Mouse (Mus musculus) MEL (cell line): Measurements from ENCODE around the gene Top1. TPM values are rescaled to one million over a fixed set of nuclear protein-coding genes. Genes with fewer than 3 reads are reported as not detected.

Experiments
- DNase-seq: peaks from one replicate; pipeline ENCODE4 v3.0.0; 2011; ENCODE audit warnings: low read depth, low spot score
- H3K27ac ChIP-seq: 2 replicates; pipeline ENCODE4 v1.5.1; 2012; ENCODE audit warnings: low read depth, mild to moderate bottlenecking, control low read depth, low read length, moderate library complexity; ENCODE audit not compliant: control insufficient read depth
- H3K27me3 ChIP-seq, 2 experiments: fragments of 150-350 bp in 1 of 2; sonication (generic) in 1 of 2; 2 replicates each; pipeline ENCODE4 v1.6.1; 2012; ENCODE audit warnings: low read length in 2 of 2, mild to moderate bottlenecking in 2 of 2, improper control_type of control experiment in 1 of 2, moderate library complexity in 1 of 2; ENCODE audit not compliant: insufficient read depth in 2 of 2, control insufficient read depth in 1 of 2
- H3K36me3 ChIP-seq, 2 experiments: 2 replicates each; pipeline ENCODE4 v1.6.1; 2012 to 2014; ENCODE audit warnings: low read length in 2 of 2, improper control_type of control experiment in 1 of 2, inconsistent platforms in 1 of 2, mild to moderate bottlenecking in 1 of 2; ENCODE audit not compliant: insufficient read depth in 2 of 2, control insufficient read depth in 1 of 2
- H3K4me1 ChIP-seq, 2 experiments: fragments of 150-350 bp in 1 of 2; sonication (generic) in 1 of 2; 2 replicates each; pipeline ENCODE4 v1.6.1; 2012; ENCODE audit warnings: low read length in 2 of 2, improper control_type of control experiment in 1 of 2, mild to moderate bottlenecking in 1 of 2; ENCODE audit not compliant: insufficient read depth in 2 of 2, control insufficient read depth in 1 of 2
- H3K4me3 ChIP-seq, 2 experiments: fragments of 150-350 bp in 1 of 2; sonication (generic) in 1 of 2; 2 replicates each; pipeline ENCODE4 v1.5.1; 2012; ENCODE audit warnings: low read depth in 2 of 2, low read length in 2 of 2, mild to moderate bottlenecking in 2 of 2, moderate library complexity in 2 of 2, control low read depth in 1 of 2, improper control_type of control experiment in 1 of 2; ENCODE audit not compliant: control insufficient read depth in 1 of 2, insufficient read depth in 1 of 2
- H3K79me2 ChIP-seq: 2 replicates; pipeline ENCODE4 v1.6.1; 2012; ENCODE audit warnings: mild to moderate bottlenecking, low read length, moderate library complexity; ENCODE audit not compliant: control insufficient read depth, poor library complexity, insufficient read depth
- H3K9ac ChIP-seq: 2 replicates; pipeline ENCODE4 v1.6.1; 2012; ENCODE audit warnings: low read depth, mild to moderate bottlenecking, control low read depth, low read length, moderate library complexity; ENCODE audit not compliant: control insufficient read depth, poor library complexity, severe bottlenecking
- H3K9me3 ChIP-seq: fragments of 150-350 bp; sonication (generic); replicated peaks from 2 replicates; pipeline ENCODE4 v1.6.1; 2012; ENCODE audit warnings: mild to moderate bottlenecking, low read length, improper control_type of control experiment, moderate library complexity; ENCODE audit not compliant: insufficient read depth
- CHD2 ChIP-seq: IDR thresholded peaks from 2 replicates; pipeline ENCODE4 v1.6.1; 2011; ENCODE audit warnings: low read length, improper control_type of control experiment
- CTCF ChIP-seq, 3 experiments: IDR thresholded peaks in 2 of 3; conservative IDR thresholded peaks in 1 of 3; 2 replicates each; pipeline ENCODE4 v1.5.1; 2011 to 2012; ENCODE audit warnings: low read length in 3 of 3, low read depth in 2 of 3, mild to moderate bottlenecking in 2 of 3, improper control_type of control experiment in 1 of 3, inconsistent platforms in 1 of 3, mixed read lengths in 1 of 3, moderate library complexity in 1 of 3; ENCODE audit not compliant: control insufficient read depth in 1 of 3, insufficient read depth in 1 of 3, poor library complexity in 1 of 3, severe bottlenecking in 1 of 3
- ELF1 ChIP-seq: IDR thresholded peaks from 2 replicates; pipeline ENCODE4 v1.6.1; 2014; ENCODE audit warnings: low read depth, mild to moderate bottlenecking, inconsistent platforms, low read length, improper control_type of control experiment, moderate library complexity
- EP300 ChIP-seq, 2 experiments: IDR thresholded peaks; 2 replicates each; pipeline ENCODE4 v1.6.1; 2011; ENCODE audit warnings: improper control_type of control experiment in 2 of 2, low read length in 2 of 2, low read depth in 1 of 2, mild to moderate bottlenecking in 1 of 2
- ETS1 ChIP-seq: IDR thresholded peaks from 2 replicates; pipeline ENCODE4 v1.6.1; 2012; ENCODE audit warnings: low read depth, mild to moderate bottlenecking, inconsistent platforms, low read length, improper control_type of control experiment, moderate library complexity
- GATA1 ChIP-seq: IDR thresholded peaks from 2 replicates; pipeline ENCODE4 v1.6.1; 2011; ENCODE audit warnings: low read depth, low read length, improper control_type of control experiment
- HCFC1 ChIP-seq: IDR thresholded peaks from 2 replicates; pipeline ENCODE4 v1.6.1; 2012; ENCODE audit warnings: low read depth, mild to moderate bottlenecking, inconsistent platforms, low read length, improper control_type of control experiment, moderate library complexity
- JUND ChIP-seq: IDR thresholded peaks from 2 replicates; pipeline ENCODE4 v1.6.1; 2011; ENCODE audit warnings: low read depth, mild to moderate bottlenecking, improper control_type of control experiment, low read length
- MAX ChIP-seq: IDR thresholded peaks from 2 replicates; pipeline ENCODE4 v1.6.1; 2011; ENCODE audit warnings: low read length, improper control_type of control experiment
- MYB ChIP-seq: IDR thresholded peaks from 2 replicates; pipeline ENCODE4 v1.6.1; 2011; ENCODE audit warnings: mild to moderate bottlenecking, low read depth, low read length, improper control_type of control experiment
- MYC ChIP-seq: IDR thresholded peaks from 2 replicates; pipeline ENCODE4 v1.6.1; 2011; ENCODE audit warnings: low read depth, mild to moderate bottlenecking, low read length, improper control_type of control experiment, moderate library complexity
- NRF1 ChIP-seq: IDR thresholded peaks from 2 replicates; pipeline ENCODE4 v1.6.1; 2014; ENCODE audit warnings: low read depth, mild to moderate bottlenecking, inconsistent platforms, low read length, improper control_type of control experiment, moderate library complexity; ENCODE audit not compliant: poor library complexity, insufficient read depth, severe bottlenecking
- POLR2AphosphoS2 ChIP-seq: IDR thresholded peaks from 2 replicates; pipeline ENCODE4 v1.6.1; 2011; ENCODE audit warnings: low read length, improper control_type of control experiment
- POLR2AphosphoS5 ChIP-seq: IDR thresholded peaks from 2 replicates; pipeline ENCODE4 v1.6.1; 2012; ENCODE audit warnings: low read depth, borderline replicate concordance, mild to moderate bottlenecking, inconsistent platforms, low read length, moderate library complexity, mixed read lengths
- RAD21 ChIP-seq: IDR thresholded peaks from 2 replicates; pipeline ENCODE4 v1.6.1; 2011; ENCODE audit warnings: mild to moderate bottlenecking, low read depth, low read length, improper control_type of control experiment
- RCOR1 ChIP-seq: IDR thresholded peaks from 2 replicates; pipeline ENCODE4 v1.6.1; 2012; ENCODE audit warnings: low read depth, mild to moderate bottlenecking, inconsistent platforms, low read length, improper control_type of control experiment
- SIN3A ChIP-seq: IDR thresholded peaks from 2 replicates; pipeline ENCODE4 v1.6.1; 2012; ENCODE audit warnings: low read length, improper control_type of control experiment, inconsistent platforms
- TAL1 ChIP-seq: IDR thresholded peaks from 2 replicates; pipeline ENCODE4 v1.6.1; 2012; ENCODE audit warnings: mild to moderate bottlenecking, inconsistent platforms, low read length, moderate library complexity, mixed read lengths
- TCF12 ChIP-seq: IDR thresholded peaks from 2 replicates; pipeline ENCODE4 v1.6.1; 2014; ENCODE audit warnings: low read depth, mild to moderate bottlenecking, inconsistent platforms, low read length, improper control_type of control experiment, moderate library complexity
- USF1 ChIP-seq: IDR thresholded peaks from 2 replicates; pipeline ENCODE4 v1.6.1; 2014; ENCODE audit warnings: low read depth, mild to moderate bottlenecking, inconsistent platforms, low read length, improper control_type of control experiment, moderate library complexity
- USF2 ChIP-seq, 2 experiments: IDR thresholded peaks; 2 replicates each; pipeline ENCODE4 v1.6.1; 2011 to 2012; ENCODE audit warnings: improper control_type of control experiment in 2 of 2, low read length in 2 of 2, borderline replicate concordance in 1 of 2, inconsistent platforms in 1 of 2, low read depth in 1 of 2, mild to moderate bottlenecking in 1 of 2; ENCODE audit not compliant: insufficient read depth in 1 of 2
- ZC3H11A ChIP-seq: IDR thresholded peaks from 2 replicates; pipeline ENCODE4 v1.6.1; 2012; ENCODE audit warnings: low read depth, mild to moderate bottlenecking, inconsistent platforms, low read length, improper control_type of control experiment
- ZKSCAN1 ChIP-seq: IDR thresholded peaks from 2 replicates; pipeline ENCODE4 v1.6.1; 2012; ENCODE audit warnings: low read depth, mild to moderate bottlenecking, inconsistent platforms, low read length, improper control_type of control experiment, moderate library complexity
- ZMIZ1 ChIP-seq: IDR thresholded peaks from 2 replicates; pipeline ENCODE4 v1.6.1; 2012; ENCODE audit warnings: low read depth, mild to moderate bottlenecking, inconsistent platforms, low read length, improper control_type of control experiment, moderate library complexity
- polyA plus RNA-seq, 2 experiments: library from polyadenylated mRNA; stranded (reverse) in 1 of 2; unstranded in 1 of 2; fragments of >175 nt in 1 of 2; fragments of >200 nt in 1 of 2; gene quantifications; 2 replicates each; pipeline versions ENCODE4 v1.2.1 to v1.2.4; 2012; ENCODE audit warnings: low replicate concordance in 2 of 2, low read depth in 1 of 2; ENCODE audit not compliant: insufficient read length in 2 of 2, insufficient read depth in 1 of 2, missing spikeins in 1 of 2
- total RNA-seq: library from RNA; depleted of rRNA; stranded (reverse); fragments of 300-350 nt; gene quantifications from 2 replicates; pipeline ENCODE4 v1.2.3, GENCODE M21; 2012

Top1 gene
- total and polyA plus RNA-seq, 3 experiments, result 33.5 to 123 (median 73.3) TPM

DNA sequence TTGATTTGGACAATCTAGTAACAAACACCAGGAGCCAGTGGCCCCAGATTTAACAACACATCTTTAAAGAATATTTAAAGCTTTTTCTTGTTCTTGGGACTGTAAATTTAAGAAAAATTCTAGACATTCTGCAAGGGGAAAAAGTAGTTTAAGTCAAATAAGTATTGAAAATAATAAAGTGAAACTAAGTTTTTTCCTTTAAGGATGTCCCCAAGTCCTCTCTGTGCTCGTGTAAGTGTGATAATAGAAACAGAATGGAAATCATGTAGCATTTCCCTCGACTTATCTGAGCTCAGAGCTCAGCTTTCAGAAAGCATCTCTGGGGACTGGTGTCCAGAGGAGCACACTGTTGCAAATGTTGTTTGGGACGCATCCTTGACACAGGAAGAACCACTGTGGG, 21.9 kb upstream of the Top1 start:
- Histone ChIP-seq H3K27ac (no peak overlapping the region), H3K79me2 (no peaks in the 10 kb centered on the region), H3K9ac (no peak overlapping the region), H3K9me3 (no peaks in the 10 kb centered on the region), H3K4me1 (peaks cover 2 to 11% of the 10 kb centered on the region in 2 experiments), H3K4me3 (no peak overlapping the region), H3K36me3 (peaks cover 0 to 12% of the 10 kb centered on the region in 2 experiments; a peak in 2 of 4 replicates), H3K27me3 (no peaks in the 10 kb centered on the region)
- TF ChIP-seq NRF1 (no peak), TAL1 (no peak), POLR2AphosphoS5 (no peak), CHD2 (no peak), USF1 (no peak), GATA1 (no peak), MYB (no peak), ZC3H11A (no peak), ZKSCAN1 (no peak), HCFC1 (no peak), ZMIZ1 (no peak), ETS1 (no peak), CTCF (IDR thresholded peaks at IDR 0.05 in 2 of 3, conservative IDR thresholded peaks at IDR 0.05 in 1 of 3; ENCODE audit: control insufficient read depth in 1 of 3, insufficient read depth in 1 of 3, low read depth in 2 of 3, low read length in 3 of 3, poor library complexity in 1 of 3, severe bottlenecking in 1 of 3) (no peak), JUND (no peak), RCOR1 (no peak), USF2 (IDR thresholded peaks at IDR 0.05; ENCODE audit: borderline replicate concordance in 1 of 2, insufficient read depth in 1 of 2, low read depth in 1 of 2, low read length in 2 of 2) (no peak)
- DNase-seq, result no peak

DNA sequence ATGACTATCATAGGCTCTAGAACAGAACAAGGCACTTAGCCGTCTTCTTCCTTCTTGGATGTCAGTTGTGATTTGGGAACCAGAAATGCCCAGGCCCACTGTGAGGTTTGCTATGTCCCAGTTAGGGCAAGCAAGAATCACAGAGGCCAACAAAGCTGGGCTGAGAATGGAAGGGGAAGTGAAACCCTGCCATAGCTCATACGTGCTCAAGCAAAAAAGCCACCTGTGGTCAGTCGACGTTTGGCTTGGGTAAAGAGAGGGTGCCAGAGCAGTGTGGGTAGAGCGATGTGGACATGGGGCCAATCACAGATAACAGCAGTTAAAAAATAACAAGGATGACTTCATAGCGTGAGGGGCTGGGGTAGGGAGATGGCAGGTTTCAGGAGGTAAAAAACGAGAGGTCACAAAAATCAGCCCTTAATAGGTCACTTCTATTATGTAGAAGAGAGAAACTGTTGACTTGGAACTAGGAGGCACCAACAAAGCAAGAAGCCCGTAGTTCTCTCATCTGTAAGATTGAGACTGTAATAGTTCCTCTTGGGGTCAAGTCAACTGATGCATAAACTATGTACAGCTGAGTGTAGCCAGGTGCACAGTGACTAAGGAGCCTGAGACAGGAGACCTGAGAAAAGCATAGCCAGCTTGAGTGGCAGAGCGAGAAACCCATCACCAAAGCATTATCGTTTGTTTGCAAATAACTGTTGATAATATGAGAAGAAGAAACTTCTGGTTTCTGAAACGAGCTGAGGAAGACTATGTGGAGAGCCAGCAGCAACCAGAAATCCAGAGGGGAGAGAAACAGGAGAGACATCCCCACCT, 18.3 kb upstream of the Top1 start:
- Histone ChIP-seq H3K36me3 (no peaks in the 10 kb centered on the region), H3K9ac (no peak overlapping the region), H3K27me3 (no peaks in the 10 kb centered on the region), H3K4me1 (no peaks in the 10 kb centered on the region), H3K27ac (no peak overlapping the region), H3K9me3 (no peaks in the 10 kb centered on the region), H3K79me2 (no peaks in the 10 kb centered on the region), H3K4me3 (no peak overlapping the region)
- TF ChIP-seq TCF12, result no peak
- TF ChIP-seq CHD2, result no peak
- no peak for TF ChIP-seq JUND
- TF ChIP-seq ELF1, result no peak
- TF ChIP-seq EP300 (IDR thresholded peaks at IDR 0.05; ENCODE audit: low read depth in 1 of 2, low read length in 2 of 2), result no peak
- no peak for TF ChIP-seq MYC
- no peak for TF ChIP-seq GATA1
- TF ChIP-seq SIN3A, result no peak
- TF ChIP-seq TAL1, result no peak
- no peak for TF ChIP-seq RAD21
- no peak for TF ChIP-seq ETS1
- no peak for TF ChIP-seq ZKSCAN1
- no peak for TF ChIP-seq ZC3H11A
- TF ChIP-seq POLR2AphosphoS2, result no peak
- no peak for TF ChIP-seq CTCF (IDR thresholded peaks at IDR 0.05 in 2 of 3, conservative IDR thresholded peaks at IDR 0.05 in 1 of 3; ENCODE audit: control insufficient read depth in 1 of 3, insufficient read depth in 1 of 3, low read depth in 2 of 3, low read length in 3 of 3, poor library complexity in 1 of 3, severe bottlenecking in 1 of 3)
- no peak for TF ChIP-seq MAX
- TF ChIP-seq, all 39 proteins: peak for 0
- no peak for DNase-seq
